Mouse (Mus musculus) kidney, embryonic 14.5 days (tissue): Measurements from ENCODE around the gene Wwp2. TPM values are rescaled to one million over a fixed set of nuclear protein-coding genes. Genes with fewer than 3 reads are reported as not detected.
A peak's percentile ranks its signal among the peaks of the same experiment; 100 is the strongest.

Experiments used
- ATAC-seq: fragments of 200-750 bp; cut with Nextera tagmentation; 2 replicates; pipeline ENCODE4 v1.8.0; 2017; ENCODE audit warnings: moderate number of reproducible peaks, mild to moderate bottlenecking, moderate TSS enrichment, moderate library complexity; ENCODE audit not compliant: low FRiP score, low TSS enrichment
- H3K27ac ChIP-seq: fragments of 300-500 bp; sonication (generic); 2 replicates; pipeline ENCODE4 v1.5.1; 2014; ENCODE audit warnings: low read depth, mild to moderate bottlenecking, low read length, moderate library complexity, mixed read lengths
- H3K27me3 ChIP-seq: fragments of 300-500 bp; sonication (generic); 2 replicates; pipeline ENCODE4 v1.6.1; 2014; ENCODE audit warnings: mild to moderate bottlenecking, low read length; ENCODE audit not compliant: control insufficient read depth, insufficient read depth
- H3K36me3 ChIP-seq: fragments of 300-500 bp; sonication (generic); 2 replicates; pipeline ENCODE4 v1.6.1; 2014; ENCODE audit warnings: low read length, mixed read lengths; ENCODE audit not compliant: control insufficient read depth, insufficient read depth
- H3K4me1 ChIP-seq: fragments of 300-500 bp; sonication (generic); 2 replicates; pipeline ENCODE4 v1.6.1; 2014; ENCODE audit warnings: low read length, mixed read lengths; ENCODE audit not compliant: control insufficient read depth, insufficient read depth
- H3K4me2 ChIP-seq: fragments of 300-500 bp; sonication (generic); replicated peaks from 2 replicates; pipeline ENCODE4 v1.6.1; 2014; ENCODE audit warnings: low read depth, mild to moderate bottlenecking, low read length
- H3K4me3 ChIP-seq: fragments of 300-500 bp; sonication (generic); 2 replicates; pipeline ENCODE4 v1.5.1; 2014; ENCODE audit warnings: mild to moderate bottlenecking, low read length
- H3K9ac ChIP-seq: fragments of 300-500 bp; sonication (generic); 2 replicates; pipeline ENCODE4 v1.6.1; 2014; ENCODE audit warnings: low read depth, mild to moderate bottlenecking, low read length, moderate library complexity
- H3K9me3 ChIP-seq: fragments of 300-500 bp; sonication (generic); 2 replicates; pipeline ENCODE4 v1.6.1; 2016; ENCODE audit warnings: low read length; ENCODE audit not compliant: control insufficient read depth
- WGBS: fragments of 180-500 bp; shearing (Covaris S2); extraction: QIAGEN DNeasy Blood & Tissue Kit; methylation state at CpG from one replicate; pipeline ENCODE4 v1.1.7; 2014; 5-methylcytosine and 5-hydroxymethylcytosine counted together
- polyA plus RNA-seq: library from polyadenylated mRNA; unstranded; fragments of >200 nt; fragmentation: Nextera tagmentation; extraction: Ambion mirVana; gene quantifications from 2 replicates; pipeline ENCODE4 v1.2.1, GENCODE M21; 2014

The Wwp2 gene
- polyA plus RNA-seq, 1 experiment from 2014 or later, result 43.7 TPM

DNA sequence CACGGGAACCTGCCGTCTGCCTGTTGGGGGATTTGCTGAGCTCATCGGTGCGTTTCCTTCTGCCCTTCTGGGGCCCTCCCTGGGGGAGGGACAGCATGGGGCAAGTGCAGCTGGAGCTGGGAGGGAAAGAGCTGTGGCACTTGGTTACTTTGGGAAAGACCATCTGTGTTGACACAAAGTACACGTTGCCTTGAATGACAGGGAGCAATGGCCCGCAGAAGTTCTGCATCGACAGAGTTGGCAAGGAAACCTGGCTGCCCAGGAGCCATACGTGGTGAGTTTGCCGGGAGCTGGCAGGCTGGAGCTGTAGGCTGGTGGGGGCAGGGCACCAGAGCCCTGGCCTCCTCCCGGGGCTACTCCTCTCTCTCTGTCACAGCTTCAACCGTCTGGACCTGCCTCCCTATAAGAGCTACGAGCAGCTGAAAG, 120.4 kb downstream of the Wwp2 start:
- Histone ChIP-seq H3K9me3 (no peaks in the 10 kb centered on the region), H3K4me1 (peaks cover 23% of the 10 kb centered on the region), H3K4me3 (no peak overlapping the region), H3K27me3 (no peaks in the 10 kb centered on the region), H3K4me2 (no peak overlapping the region), H3K36me3 (peaks cover 3% of the 10 kb centered on the region; the same call in 1 of the 2 replicates), H3K9ac (no peak overlapping the region), H3K27ac (peak overlapping the region; percentile 75; the same call in 1 of the 2 replicates)
- 28% methylated on average over 12 of the region's 12 CpGs for WGBS
- peak; percentile 85 for ATAC-seq

DNA sequence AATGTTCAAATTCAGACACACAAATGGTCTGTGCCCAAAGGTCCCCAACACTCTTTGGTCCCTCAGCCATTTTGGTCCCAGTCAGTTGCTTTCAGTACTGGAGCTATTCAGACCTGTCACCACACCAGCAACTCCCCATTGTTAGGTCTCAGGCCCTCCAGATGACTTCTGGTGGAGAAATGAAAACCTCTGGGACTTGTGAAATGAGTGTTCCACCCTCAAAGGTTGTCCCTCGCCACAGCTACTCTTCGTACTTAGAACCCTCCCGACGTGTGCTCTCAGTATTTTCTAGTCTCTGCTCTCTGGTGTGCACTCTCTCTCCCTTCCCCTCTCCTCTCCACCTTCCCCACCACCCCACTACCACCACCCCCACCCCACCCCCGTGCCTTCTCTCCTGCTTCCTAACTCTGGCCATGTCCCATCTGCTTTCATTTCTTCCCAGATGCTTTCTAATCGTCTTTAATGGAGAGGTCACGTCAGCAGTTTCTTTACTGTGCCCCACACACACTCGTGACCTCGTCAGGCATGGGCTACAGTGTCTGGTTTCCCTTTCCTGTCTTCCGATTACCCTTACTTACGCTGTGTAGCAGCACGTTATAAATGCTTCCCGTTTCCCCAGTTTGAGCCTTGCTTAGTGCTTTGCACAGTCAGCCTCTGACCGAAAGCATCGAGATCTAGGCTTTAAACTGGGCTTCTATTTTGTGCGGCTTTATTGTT, 124.8 kb downstream of the Wwp2 start:
- 31% methylated on average over 16 of the region's 16 CpGs for WGBS
- no peak for ATAC-seq

DNA sequence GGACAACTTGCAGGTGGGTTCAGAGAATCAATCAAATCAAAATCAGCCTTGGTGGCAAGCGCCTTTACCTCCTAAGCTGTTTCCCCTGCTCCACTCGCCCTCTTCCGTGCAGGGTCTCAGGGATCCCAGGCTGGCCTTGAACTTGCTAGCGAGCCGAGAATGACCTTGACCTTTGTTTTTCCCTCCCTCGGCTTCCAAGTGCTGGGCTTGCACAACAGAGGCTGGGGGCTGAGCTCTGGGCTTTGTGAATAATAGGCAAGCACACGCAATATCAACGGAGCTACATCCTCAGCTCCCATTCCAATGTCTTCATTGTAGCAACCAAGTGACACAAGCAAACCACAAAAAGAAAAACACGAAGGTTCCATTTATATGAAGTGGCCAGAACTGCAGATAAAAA, 126.0 kb downstream of the Wwp2 start:
- ATAC-seq, result no peak
- no peak overlapping the region for H3K27ac ChIP-seq
- 54% methylated on average over 9 of the region's 9 CpGs for whole genome bisulfite sequencing

More for the DNA sequence above, 124.8 kb downstream of the Wwp2 start:
- H3K4me2 ChIP-seq, result peak overlapping the region; percentile 12; the same call in 1 of the 2 replicates
- no peaks in the 10 kb centered on the region for H3K36me3 ChIP-seq
- no peaks in the 10 kb centered on the region for H3K9me3 ChIP-seq
- H3K4me3 ChIP-seq, result no peak overlapping the region
- peak overlapping the region; percentile 31; the same call in 1 of the 2 replicates for H3K9ac ChIP-seq
- H3K4me1 ChIP-seq, result peaks cover 25% of the 10 kb centered on the region
- H3K27ac ChIP-seq, result no peak overlapping the region
- no peaks in the 10 kb centered on the region for H3K27me3 ChIP-seq

DNA sequence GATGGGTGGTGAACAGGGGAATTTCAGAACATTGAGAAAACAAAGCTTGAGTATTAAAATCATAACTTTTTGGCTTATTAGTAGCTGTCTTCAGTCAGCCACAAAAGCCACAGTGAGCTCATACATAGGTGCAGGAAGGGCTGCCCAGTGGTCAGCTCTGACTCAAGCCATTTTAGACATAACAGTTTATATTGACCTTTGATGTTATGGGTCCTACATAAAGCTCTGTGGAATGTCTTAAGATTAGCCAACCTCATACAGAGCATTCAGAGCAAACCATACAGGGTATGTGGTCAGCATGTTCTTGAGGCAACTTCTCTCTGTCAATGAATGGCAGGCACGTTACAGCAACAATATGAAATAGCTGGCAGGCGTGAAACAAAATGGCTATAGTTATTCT, 134.9 kb downstream of the Wwp2 start:
- H3K9me3 ChIP-seq, result no peaks in the 10 kb centered on the region
- no peaks in the 10 kb centered on the region for H3K27me3 ChIP-seq
- no peak overlapping the region for H3K9ac ChIP-seq
- WGBS, result 81% methylated on average over 2 of the region's 2 CpGs
- H3K36me3 ChIP-seq, result no peaks in the 10 kb centered on the region
- no peak overlapping the region for H3K27ac ChIP-seq
- no peak for ATAC-seq
- no peak overlapping the region for H3K4me3 ChIP-seq
- H3K4me2 ChIP-seq, result no peak overlapping the region
- no peaks in the 10 kb centered on the region for H3K4me1 ChIP-seq

More for the DNA sequence above, 126.0 kb downstream of the Wwp2 start:
- H3K4me2 ChIP-seq, result no peak overlapping the region
- H3K4me3 ChIP-seq, result no peak overlapping the region
- no peaks in the 10 kb centered on the region for H3K27me3 ChIP-seq
- no peaks in the 10 kb centered on the region for H3K36me3 ChIP-seq
- H3K9ac ChIP-seq, result no peak overlapping the region
- H3K4me1 ChIP-seq, result peaks cover 16% of the 10 kb centered on the region
- H3K9me3 ChIP-seq, result no peaks in the 10 kb centered on the region

DNA sequence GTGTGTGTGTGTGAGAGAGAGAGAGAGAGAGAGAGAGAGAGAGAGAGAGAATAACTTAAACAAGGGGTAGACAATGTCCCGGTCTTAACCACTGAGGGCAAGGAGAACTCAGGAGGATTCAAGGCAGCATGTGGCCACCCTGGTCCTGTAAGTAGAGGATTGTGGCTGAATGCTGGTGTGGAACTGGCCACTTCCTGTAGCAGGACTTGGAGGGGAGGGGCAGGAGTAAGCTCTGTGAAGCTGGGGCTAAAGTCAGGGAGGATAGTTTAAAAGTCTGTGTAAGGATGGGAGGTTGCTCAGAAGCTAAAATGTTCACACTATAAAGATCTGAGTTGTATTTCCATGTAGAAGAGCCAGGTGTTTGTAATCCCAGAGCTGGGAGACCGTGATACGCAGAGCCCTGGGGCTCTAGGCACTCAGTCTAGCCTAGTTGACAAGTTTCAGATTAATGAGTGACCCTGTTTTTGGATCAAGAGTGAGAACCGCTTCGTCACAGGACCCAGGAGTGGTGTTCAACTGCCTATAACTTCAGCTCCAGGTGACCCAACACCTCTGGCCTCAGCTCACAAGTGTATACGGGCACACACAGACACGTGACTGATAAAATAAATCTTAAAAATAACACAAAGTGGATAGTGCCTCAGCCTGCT, 135.4 kb downstream of the Wwp2 start:
- Histone ChIP-seq H3K27me3 (no peaks in the 10 kb centered on the region), H3K4me2 (no peak overlapping the region), H3K27ac (no peak overlapping the region), H3K9ac (no peak overlapping the region), H3K4me3 (no peak overlapping the region), H3K4me1 (no peaks in the 10 kb centered on the region), H3K36me3 (no peaks in the 10 kb centered on the region), H3K9me3 (no peaks in the 10 kb centered on the region)
- 55% methylated on average over 7 of the region's 7 CpGs for WGBS
- 0 out of 2 replicates have a peak, but pooled peaks have one; percentile 5 for ATAC-seq

DNA sequence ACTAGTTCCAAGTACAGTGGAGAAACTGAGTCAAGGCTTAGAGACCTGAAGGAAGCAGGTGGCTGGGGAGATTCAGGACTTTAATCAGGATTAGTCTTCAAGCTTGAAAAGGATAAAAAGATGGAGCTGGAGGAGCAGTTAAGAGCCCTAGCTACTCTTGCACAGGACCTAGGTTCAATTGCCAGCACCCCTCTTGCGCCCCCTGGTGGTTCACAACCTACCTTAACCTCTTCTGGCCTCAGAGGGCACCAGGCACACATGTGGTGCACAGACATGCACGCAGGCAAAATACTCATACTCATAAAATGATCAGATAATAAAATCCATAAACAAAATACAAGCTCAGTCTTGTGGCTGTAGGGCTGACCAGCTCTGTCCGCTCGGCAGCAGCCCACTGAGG, 136.3 kb downstream of the Wwp2 start:
- Histone ChIP-seq H3K27ac (no peak overlapping the region), H3K36me3 (no peaks in the 10 kb centered on the region), H3K4me3 (no peak overlapping the region), H3K9me3 (no peaks in the 10 kb centered on the region), H3K4me2 (no peak overlapping the region), H3K9ac (no peak overlapping the region), H3K4me1 (no peaks in the 10 kb centered on the region), H3K27me3 (no peaks in the 10 kb centered on the region)
- ATAC-seq, result 0 out of 2 replicates have a peak, but pooled peaks have one; percentile 37
- WGBS, result 51% methylated on average over 4 of the region's 4 CpGs

DNA sequence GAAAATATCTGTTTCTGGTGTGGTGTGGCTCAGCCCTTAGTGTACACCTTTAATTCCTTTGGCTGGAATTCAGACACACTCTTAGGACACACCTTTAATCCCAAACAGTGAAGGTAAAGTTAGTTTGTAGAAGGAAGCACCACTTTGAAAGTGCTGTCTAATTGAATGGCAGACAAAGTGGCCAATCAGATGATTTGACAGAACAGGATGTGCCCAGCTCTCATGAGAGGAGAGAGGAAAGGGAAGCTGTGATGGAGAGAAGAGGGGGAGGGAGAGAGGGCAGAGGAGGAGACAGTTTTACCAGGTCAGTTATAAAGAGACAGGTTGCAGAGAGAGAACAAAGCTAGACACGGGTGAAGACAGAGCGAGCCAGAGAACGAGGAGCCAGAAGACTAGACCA, 138.6 kb downstream of the Wwp2 start:
- Histone ChIP-seq H3K4me1 (no peaks in the 10 kb centered on the region), H3K27ac (no peak overlapping the region), H3K9me3 (no peaks in the 10 kb centered on the region), H3K9ac (no peak overlapping the region), H3K36me3 (peaks cover 13% of the 10 kb centered on the region; the same call in 1 of the 2 replicates), H3K27me3 (no peaks in the 10 kb centered on the region), H3K4me3 (no peak overlapping the region), H3K4me2 (no peak overlapping the region)
- WGBS, result 88% methylated on average over 3 of the region's 3 CpGs
- no peak for ATAC-seq

DNA sequence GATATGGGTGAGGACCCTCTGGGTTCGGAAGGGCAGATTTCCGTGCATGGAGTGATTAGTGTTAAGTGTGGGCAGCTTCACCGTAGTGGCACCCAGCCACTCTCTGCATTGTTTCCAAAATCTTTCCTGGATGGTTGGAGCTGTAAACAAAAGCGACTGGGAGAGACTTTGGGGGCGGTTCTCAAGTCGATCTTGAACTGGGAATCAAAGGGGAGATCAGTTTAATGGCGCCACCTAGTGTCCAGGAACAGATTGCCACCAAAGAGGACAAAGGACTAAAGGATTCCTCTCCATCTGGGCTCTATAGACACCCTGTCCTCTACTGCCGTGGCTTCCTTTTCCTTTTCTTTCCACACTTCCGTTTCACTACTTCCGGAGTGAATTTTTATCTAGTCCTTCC, 140.5 kb downstream of the Wwp2 start:
- Histone ChIP-seq H3K27me3 (no peaks in the 10 kb centered on the region), H3K9me3 (no peaks in the 10 kb centered on the region), H3K27ac (no peak overlapping the region), H3K4me1 (no peaks in the 10 kb centered on the region), H3K4me3 (no peak overlapping the region), H3K36me3 (peaks cover 32% of the 10 kb centered on the region), H3K9ac (peak overlapping the region; percentile 40), H3K4me2 (peak overlapping the region; percentile 18; the same call in 1 of the 2 replicates)
- ATAC-seq, result peak; percentile 71
- WGBS, result 12% methylated on average over 10 of the region's 10 CpGs

DNA sequence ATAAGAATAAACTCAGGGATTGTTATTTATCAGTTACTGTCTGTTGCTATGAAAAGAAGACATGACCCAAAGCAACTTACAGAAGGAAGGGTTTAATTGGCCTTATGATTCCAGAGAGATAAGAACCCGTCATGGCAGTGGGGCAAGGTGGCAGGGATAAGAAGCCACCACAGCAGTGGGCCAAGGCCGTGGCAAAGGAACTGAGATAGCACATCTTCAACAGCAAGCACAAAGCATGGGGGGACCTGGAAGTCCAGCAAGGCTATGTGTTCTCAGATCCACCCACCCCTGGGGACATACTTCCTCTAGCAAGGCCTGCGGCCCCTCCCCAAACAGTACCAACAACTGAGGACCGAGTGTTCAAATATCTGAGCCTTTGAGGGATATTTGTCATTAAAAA, 141.5 kb downstream of the Wwp2 start:
- 83% methylated on average over 4 of the region's 4 CpGs for WGBS
- H3K4me2 ChIP-seq, result no peak overlapping the region
- ATAC-seq, result no peak
- no peak overlapping the region for H3K4me3 ChIP-seq
- no peak overlapping the region for H3K27ac ChIP-seq
- H3K36me3 ChIP-seq, result peaks cover 42% of the 10 kb centered on the region
- no peak overlapping the region for H3K9ac ChIP-seq
- no peaks in the 10 kb centered on the region for H3K9me3 ChIP-seq
- H3K27me3 ChIP-seq, result no peaks in the 10 kb centered on the region
- no peaks in the 10 kb centered on the region for H3K4me1 ChIP-seq
